Mouse (Mus musculus): ENCODE data around the gene Hs2st1. TPM values are rescaled to one million over a fixed set of nuclear protein-coding genes. Genes with fewer than 3 reads are reported as not detected.

Hs2st1 gene
- polyA plus RNA-seq, 1 experiment, result 7.8 TPM

- Histone ChIP-seq H3K4me1 (replicated peaks; ENCODE audit: control insufficient read depth, insufficient read depth, low read length) (peaks cover 4% of the 10 kb centered on the region; the same call in 1 of the 2 replicates), H3K27me3 (ENCODE audit: control insufficient read depth, insufficient read depth, low read length) (no peaks in the 10 kb centered on the region)
Measured at GRCm38 (mm10) chr3:144540805-144541204, 29.2 kb downstream of the Hs2st1 start.

GRCm38 (mm10) chr3:144539051-144539450 is 30.9 kb downstream of the Hs2st1 start:
- Histone ChIP-seq H3K36me3 (ENCODE audit: control insufficient read depth, insufficient read depth, low read length) (no peaks in the 10 kb centered on the region), H3K27me3 (ENCODE audit: control insufficient read depth, insufficient read depth, low read length) (no peaks in the 10 kb centered on the region), H3K4me3 (ENCODE audit: control insufficient read depth, insufficient read depth, low read length) (no peak overlapping the region), H3K27ac (ENCODE audit: control insufficient read depth, insufficient read depth, low read length) (no peak overlapping the region), H3K4me1 (replicated peaks; ENCODE audit: control insufficient read depth, insufficient read depth, low read length) (peaks cover 4% of the 10 kb centered on the region; the same call in 1 of the 2 replicates)
- no peak for TF ChIP-seq CTCF (IDR thresholded peaks at IDR 0.05; ENCODE audit: borderline replicate concordance, control insufficient read depth, extremely low read depth, insufficient read depth, low read length, poor library complexity)
- TF ChIP-seq POLR2A (IDR thresholded peaks at IDR 0.05; ENCODE audit: control insufficient read depth, extremely low read depth, insufficient read depth, low read length, poor library complexity), result no peak
- 93% methylated on average over 3 of the region's 3 CpGs for WGBS
- no peak for DNase-seq

More at GRCm38 (mm10) chr3:144540805-144541204, 29.2 kb downstream of the Hs2st1 start:
- no peak for TF ChIP-seq CTCF (IDR thresholded peaks at IDR 0.05; ENCODE audit: borderline replicate concordance, control insufficient read depth, extremely low read depth, insufficient read depth, low read length, poor library complexity)
- TF ChIP-seq POLR2A (IDR thresholded peaks at IDR 0.05; ENCODE audit: control insufficient read depth, extremely low read depth, insufficient read depth, low read length, poor library complexity), result no peak
- Histone ChIP-seq H3K4me3 (ENCODE audit: control insufficient read depth, insufficient read depth, low read length) (no peak overlapping the region), H3K36me3 (ENCODE audit: control insufficient read depth, insufficient read depth, low read length) (no peaks in the 10 kb centered on the region), H3K27ac (ENCODE audit: control insufficient read depth, insufficient read depth, low read length) (no peak overlapping the region)
- DNase-seq, result no peak
- WGBS, result 97% methylated on average over 3 of the region's 3 CpGs

- WGBS, result 94% methylated on average over 7 of the region's 7 CpGs
- no peak overlapping the region for H3K4me3 ChIP-seq (ENCODE audit: control insufficient read depth, insufficient read depth, low read length)
- peak; percentile 33 for DNase-seq
- no peaks in the 10 kb centered on the region for H3K36me3 ChIP-seq (ENCODE audit: control insufficient read depth, insufficient read depth, low read length)
- no peaks in the 10 kb centered on the region for H3K27me3 ChIP-seq (ENCODE audit: control insufficient read depth, insufficient read depth, low read length)
- H3K4me1 ChIP-seq (replicated peaks; ENCODE audit: control insufficient read depth, insufficient read depth, low read length), result peaks cover 11% of the 10 kb centered on the region
- TF ChIP-seq CTCF (IDR thresholded peaks at IDR 0.05; ENCODE audit: borderline replicate concordance, control insufficient read depth, extremely low read depth, insufficient read depth, low read length, poor library complexity) (no peak), POLR2A (IDR thresholded peaks at IDR 0.05; ENCODE audit: control insufficient read depth, extremely low read depth, insufficient read depth, low read length, poor library complexity) (no peak)
- no peak overlapping the region for H3K27ac ChIP-seq (ENCODE audit: control insufficient read depth, insufficient read depth, low read length)
Measured at GRCm38 (mm10) chr3:144537078-144537855, 32.7 kb downstream of the Hs2st1 start.

GRCm38 (mm10) chr3:144535056-144535455 is 34.9 kb downstream of the Hs2st1 start:
- WGBS, result 92% methylated on average over 4 of the region's 4 CpGs
- H3K27me3 ChIP-seq (ENCODE audit: control insufficient read depth, insufficient read depth, low read length), result no peaks in the 10 kb centered on the region
- TF ChIP-seq POLR2A (IDR thresholded peaks at IDR 0.05; ENCODE audit: control insufficient read depth, extremely low read depth, insufficient read depth, low read length, poor library complexity) (no peak), CTCF (IDR thresholded peaks at IDR 0.05; ENCODE audit: borderline replicate concordance, control insufficient read depth, extremely low read depth, insufficient read depth, low read length, poor library complexity) (no peak)
- H3K4me1 ChIP-seq (replicated peaks; ENCODE audit: control insufficient read depth, insufficient read depth, low read length), result peaks cover 9% of the 10 kb centered on the region
- H3K27ac ChIP-seq (ENCODE audit: control insufficient read depth, insufficient read depth, low read length), result no peak overlapping the region
- no peaks in the 10 kb centered on the region for H3K36me3 ChIP-seq (ENCODE audit: control insufficient read depth, insufficient read depth, low read length)
- no peak for DNase-seq
- no peak overlapping the region for H3K4me3 ChIP-seq (ENCODE audit: control insufficient read depth, insufficient read depth, low read length)

- Histone ChIP-seq H3K4me1 (replicated peaks; ENCODE audit: control insufficient read depth, insufficient read depth, low read length) (peaks cover 7% of the 10 kb centered on the region), H3K4me3 (ENCODE audit: control insufficient read depth, insufficient read depth, low read length) (no peak overlapping the region), H3K36me3 (ENCODE audit: control insufficient read depth, insufficient read depth, low read length) (no peaks in the 10 kb centered on the region), H3K27me3 (ENCODE audit: control insufficient read depth, insufficient read depth, low read length) (no peaks in the 10 kb centered on the region), H3K27ac (ENCODE audit: control insufficient read depth, insufficient read depth, low read length) (no peak overlapping the region)
- peak; percentile 15 for DNase-seq
- TF ChIP-seq POLR2A (IDR thresholded peaks at IDR 0.05; ENCODE audit: control insufficient read depth, extremely low read depth, insufficient read depth, low read length, poor library complexity) (no peak), CTCF (IDR thresholded peaks at IDR 0.05; ENCODE audit: borderline replicate concordance, control insufficient read depth, extremely low read depth, insufficient read depth, low read length, poor library complexity) (no peak)
- WGBS, result 60% methylated on average over 5 of the region's 5 CpGs
Measured at GRCm38 (mm10) chr3:144531023-144531422, 39.0 kb downstream of the Hs2st1 start.

GRCm38 (mm10) chr3:144527918-144528317 is 42.1 kb downstream of the Hs2st1 start:
- H3K4me1 ChIP-seq (replicated peaks; ENCODE audit: control insufficient read depth, insufficient read depth, low read length), result peaks cover 2% of the 10 kb centered on the region; the same call in 1 of the 2 replicates
- no peak for DNase-seq
- WGBS, result 96% methylated on average over 7 of the region's 7 CpGs

More at GRCm38 (mm10) chr3:144527918-144528317, 42.1 kb downstream of the Hs2st1 start:
- no peak for TF ChIP-seq CTCF (IDR thresholded peaks at IDR 0.05; ENCODE audit: borderline replicate concordance, control insufficient read depth, extremely low read depth, insufficient read depth, low read length, poor library complexity)
- no peak for TF ChIP-seq POLR2A (IDR thresholded peaks at IDR 0.05; ENCODE audit: control insufficient read depth, extremely low read depth, insufficient read depth, low read length, poor library complexity)
- Histone ChIP-seq H3K27ac (ENCODE audit: control insufficient read depth, insufficient read depth, low read length) (no peak overlapping the region), H3K36me3 (ENCODE audit: control insufficient read depth, insufficient read depth, low read length) (no peaks in the 10 kb centered on the region), H3K27me3 (ENCODE audit: control insufficient read depth, insufficient read depth, low read length) (no peaks in the 10 kb centered on the region), H3K4me3 (ENCODE audit: control insufficient read depth, insufficient read depth, low read length) (no peak overlapping the region)
